Mouse (Mus musculus) gastrocnemius, postnatal 4 days (tissue): ENCODE results near the gene Eya2. TPM values are rescaled to one million over a fixed set of nuclear protein-coding genes. Genes with fewer than 3 reads are reported as not detected.

Experiments used
- DNase-seq, 2 experiments: peaks; one replicate each; pipeline ENCODE4 v3.0.0; 2021 to 2022; ENCODE audit warnings: low spot score in 2 of 2, mixed read lengths in 2 of 2
- total RNA-seq, 2 experiments: library from RNA; stranded (reverse); gene quantifications; 2 replicates each; pipeline ENCODE4 v1.2.3; 2021

Gene Eya2
- total RNA-seq, 2 experiments from 2014 or later: 6.0 to 15.0 TPM

DNA sequence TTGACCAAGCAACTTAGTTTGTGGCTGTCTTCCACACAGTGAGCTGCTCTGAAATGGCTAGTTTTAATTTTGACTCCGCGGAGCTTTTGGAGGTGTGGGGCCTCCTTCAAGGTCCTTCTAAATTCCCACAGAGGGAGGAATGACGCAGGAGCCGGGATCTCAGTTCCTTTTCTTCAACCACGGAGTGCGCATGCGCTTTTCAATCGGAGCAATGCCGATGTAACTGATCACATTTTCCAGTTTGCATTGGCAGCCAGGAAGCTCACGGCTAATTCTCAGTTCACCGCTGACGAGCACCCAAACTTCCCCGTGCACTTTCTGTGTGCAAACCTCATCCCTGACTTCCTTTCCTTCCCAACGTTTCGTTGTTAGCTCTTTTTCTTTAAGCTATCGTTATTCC lies 4.1 kb upstream of the Eya2 start:
- DNase-seq: no peak

- DNase-seq: no peak
Observed at GRCm38 (mm10) chr2:165593763-165594162, 1.1 kb upstream of the Eya2 start.

DNA sequence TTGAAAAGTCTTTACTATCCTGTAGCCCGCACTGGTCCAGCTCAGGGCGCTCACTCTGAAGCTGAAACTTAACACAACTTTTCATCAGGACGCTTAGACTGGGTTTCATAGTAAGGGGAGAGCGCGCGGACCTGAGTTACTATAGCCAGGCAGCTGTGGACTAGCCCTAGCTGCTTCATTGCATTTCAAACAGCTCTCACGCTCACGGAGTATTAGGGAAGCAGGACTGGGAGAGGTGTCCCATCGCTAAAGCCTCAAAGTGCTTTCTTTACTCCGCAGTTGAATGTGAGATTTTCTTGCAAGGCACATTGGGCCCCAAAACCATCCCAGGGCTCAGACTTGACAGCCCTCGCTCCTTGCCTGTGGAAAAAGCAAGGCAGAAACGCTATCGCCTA lies 841 bp downstream of the Eya2 start:
- no peak for DNase-seq

GRCm38 (mm10) chr2:165596141-165596540 lies 1.3 kb downstream of the Eya2 start:
- no peak for DNase-seq

DNA sequence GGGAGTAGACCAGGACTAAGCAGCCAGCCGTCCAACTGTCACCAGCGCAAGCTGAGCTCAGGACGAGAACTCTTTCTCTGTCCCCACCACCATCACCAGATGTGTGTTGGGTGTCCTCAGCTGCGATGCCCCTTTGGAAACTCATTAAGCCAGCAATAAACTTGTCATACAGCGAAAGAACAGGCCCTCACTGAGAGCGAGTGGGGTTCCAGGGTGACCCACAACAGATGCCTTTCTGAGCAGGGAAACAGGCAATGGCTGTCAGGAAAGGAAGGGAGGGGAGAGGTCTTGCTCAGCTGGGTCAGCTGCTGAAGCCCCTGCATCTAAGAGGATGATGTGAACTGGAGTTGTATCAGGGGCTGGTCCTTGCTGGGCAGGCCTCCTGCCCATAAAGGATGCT lies 2.7 kb downstream of the Eya2 start:
- no peak for DNase-seq

DNA sequence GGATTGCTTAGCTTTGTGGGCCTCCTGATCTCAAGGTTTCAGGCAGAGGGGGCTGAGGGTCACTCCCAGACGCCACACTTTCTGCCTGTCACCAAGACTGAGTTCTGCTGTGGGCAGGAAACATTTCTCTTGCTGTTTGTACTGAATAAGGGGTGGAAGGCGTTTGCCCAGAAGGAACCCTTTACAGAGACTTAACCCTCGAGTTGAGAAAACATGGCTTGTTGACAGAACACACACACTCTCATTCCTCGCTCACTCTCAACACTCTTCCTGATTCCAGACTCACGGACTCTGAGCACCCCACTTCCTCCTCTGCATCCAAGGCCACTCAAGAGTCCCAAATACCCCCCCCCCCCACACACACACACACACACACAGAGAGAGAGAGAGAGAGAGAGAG lies 3.3 kb downstream of the Eya2 start:
- no peak for DNase-seq

- no peak for DNase-seq
Observed at GRCm38 (mm10) chr2:165599566-165599965, 4.7 kb downstream of the Eya2 start.

GRCm38 (mm10) chr2:165600926-165601325 lies 6.1 kb downstream of the Eya2 start:
- DNase-seq: no peak

GRCm38 (mm10) chr2:165601605-165602004 lies 6.8 kb downstream of the Eya2 start:
- DNase-seq: no peak

GRCm38 (mm10) chr2:165603775-165604174 lies 8.9 kb downstream of the Eya2 start:
- no peak for DNase-seq

- no peak for DNase-seq
Observed at GRCm38 (mm10) chr2:165611551-165612253, 16.9 kb downstream of the Eya2 start.

GRCm38 (mm10) chr2:165613741-165614339 lies 19.0 kb downstream of the Eya2 start:
- peak in 1 of 2 experiments; percentile 58 for DNase-seq

DNA sequence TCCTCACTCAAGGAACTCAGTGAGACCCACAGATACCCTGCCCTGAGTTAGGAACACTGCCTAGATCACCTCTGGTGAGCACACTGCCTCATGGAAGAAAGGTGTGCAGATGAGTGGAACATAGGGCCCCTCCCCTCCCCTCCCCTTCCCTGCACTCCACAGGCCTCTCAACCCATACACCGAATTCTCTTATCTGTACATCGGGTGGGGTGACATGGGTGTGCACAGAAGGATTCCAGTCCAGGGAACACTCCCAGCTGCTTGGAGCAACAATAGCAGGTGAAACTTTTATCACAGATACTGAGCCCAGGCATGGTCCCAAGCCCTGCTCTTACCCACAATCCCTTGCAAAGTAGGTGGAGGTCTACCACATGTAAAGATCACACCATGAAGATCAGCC lies 26.7 kb downstream of the Eya2 start:
- no peak for DNase-seq

GRCm38 (mm10) chr2:165622596-165622995 lies 27.8 kb downstream of the Eya2 start:
- DNase-seq: no peak

DNA sequence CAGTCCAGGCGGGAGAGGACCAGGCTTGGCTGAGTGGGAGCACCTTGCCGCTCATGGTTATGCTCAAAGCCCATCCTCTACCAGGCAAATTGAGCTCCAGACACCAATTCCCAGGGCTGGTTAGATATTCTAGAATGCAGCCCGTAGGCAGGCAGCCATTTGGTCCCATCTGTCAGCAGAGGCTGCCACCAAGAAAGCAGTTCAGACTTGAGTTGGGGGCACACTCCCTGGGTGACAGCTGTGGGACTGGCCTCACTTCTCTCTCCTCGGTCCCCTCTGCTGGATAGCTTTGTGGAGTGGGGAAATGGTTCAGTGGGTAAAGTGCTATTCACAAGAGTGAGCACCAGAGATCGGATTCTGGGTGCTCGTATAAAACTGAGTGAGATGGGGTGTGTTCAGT lies 32.0 kb downstream of the Eya2 start:
- DNase-seq: no peak

DNA sequence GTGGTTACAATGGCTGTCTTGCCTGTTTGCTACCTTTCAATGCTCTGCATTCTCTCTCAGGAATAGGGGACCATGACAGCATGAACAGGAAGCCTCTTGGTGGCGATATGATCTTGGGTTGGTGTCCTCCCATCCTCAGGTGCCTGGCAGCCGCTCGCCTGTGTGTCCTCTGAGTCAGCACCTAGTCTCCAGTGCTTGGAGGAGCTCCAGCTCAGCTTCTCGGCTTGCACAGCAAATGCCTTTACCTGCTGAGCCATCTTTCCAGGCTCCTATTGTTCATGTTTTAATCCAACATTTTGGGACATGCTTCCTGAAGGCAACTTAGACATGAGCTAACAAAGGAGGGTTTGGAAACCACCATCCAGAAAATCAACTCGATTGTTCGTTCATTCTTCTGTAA lies 33.1 kb downstream of the Eya2 start:
- no peak for DNase-seq

DNA sequence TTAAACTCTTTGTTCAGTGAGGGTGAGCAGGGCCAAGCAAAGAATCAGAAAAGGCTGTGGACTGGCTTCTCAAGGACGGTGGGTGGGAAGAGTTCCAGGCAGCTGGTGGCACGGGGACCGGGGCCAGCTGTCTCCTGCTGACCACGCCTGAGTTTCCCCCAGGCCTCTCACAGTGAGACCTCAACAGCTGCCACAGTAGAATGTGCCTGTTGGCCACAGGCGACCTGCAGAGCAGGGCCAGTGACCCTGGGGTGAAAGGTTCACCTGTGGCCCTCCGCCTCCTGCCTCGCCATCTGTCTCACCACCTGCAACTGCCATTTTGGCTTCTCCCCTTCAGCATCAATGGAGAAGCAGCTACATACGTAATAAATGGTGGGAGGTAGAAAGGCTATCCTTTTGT lies 35.1 kb downstream of the Eya2 start:
- DNase-seq: peak in 1 of 2 experiments; percentile 55

DNA sequence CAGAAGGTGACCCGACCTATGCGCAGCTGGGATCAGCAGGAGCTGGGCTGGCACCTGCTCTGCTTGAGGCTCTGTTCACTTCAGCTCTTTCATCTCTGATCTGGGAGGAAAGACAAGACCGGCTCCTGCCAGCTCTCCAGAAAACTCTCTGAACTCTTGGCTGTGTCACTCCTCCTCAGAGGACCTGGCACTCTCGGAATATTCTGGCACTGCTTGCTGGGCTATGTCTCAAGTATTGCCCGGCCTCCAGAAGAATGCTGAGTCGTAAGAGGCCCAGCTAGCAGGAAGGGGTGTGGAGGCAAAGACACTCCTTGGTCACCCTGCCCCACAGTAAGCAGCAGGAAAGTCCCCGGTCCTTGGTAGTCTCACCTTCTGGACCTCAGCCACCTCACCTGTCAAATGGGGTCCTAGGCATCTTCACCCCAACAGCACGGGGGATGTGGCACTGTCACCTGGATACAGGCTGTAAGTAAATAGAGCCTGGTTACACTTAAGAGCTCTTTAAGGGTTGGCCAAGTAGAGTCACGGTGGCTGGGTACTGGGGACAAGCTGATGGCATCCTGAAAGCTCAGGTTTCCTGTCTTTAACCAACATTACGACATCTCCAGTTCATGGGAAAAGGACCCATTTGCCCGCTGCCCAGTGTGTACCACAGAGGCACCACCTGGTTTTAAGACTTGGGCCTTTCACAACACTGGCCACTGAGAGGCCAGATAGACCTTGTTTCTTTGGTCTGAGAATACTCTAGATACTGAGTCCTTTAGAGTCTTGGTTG lies 38.4 kb downstream of the Eya2 start:
- DNase-seq: no peak

DNA sequence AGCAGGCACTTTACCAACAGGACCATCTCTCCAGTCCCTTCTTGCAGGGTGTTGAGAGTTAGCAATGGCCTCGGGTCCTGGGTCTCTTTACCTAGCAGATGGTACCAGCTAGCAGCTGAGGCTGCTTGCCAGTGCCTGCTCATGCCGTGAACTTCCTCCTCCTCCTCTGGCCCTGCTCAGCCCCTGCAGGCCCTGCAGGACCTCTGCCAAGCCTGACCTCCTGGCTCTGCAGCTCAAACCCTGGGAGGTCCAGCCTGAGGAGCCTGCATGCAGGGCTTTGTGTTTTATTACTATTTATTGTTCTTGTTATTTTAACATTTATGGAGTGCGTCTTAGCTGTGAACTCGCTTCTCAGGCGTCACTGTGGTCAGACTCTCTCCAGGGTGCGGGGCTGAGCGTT lies 39.6 kb downstream of the Eya2 start:
- no peak for DNase-seq

DNA sequence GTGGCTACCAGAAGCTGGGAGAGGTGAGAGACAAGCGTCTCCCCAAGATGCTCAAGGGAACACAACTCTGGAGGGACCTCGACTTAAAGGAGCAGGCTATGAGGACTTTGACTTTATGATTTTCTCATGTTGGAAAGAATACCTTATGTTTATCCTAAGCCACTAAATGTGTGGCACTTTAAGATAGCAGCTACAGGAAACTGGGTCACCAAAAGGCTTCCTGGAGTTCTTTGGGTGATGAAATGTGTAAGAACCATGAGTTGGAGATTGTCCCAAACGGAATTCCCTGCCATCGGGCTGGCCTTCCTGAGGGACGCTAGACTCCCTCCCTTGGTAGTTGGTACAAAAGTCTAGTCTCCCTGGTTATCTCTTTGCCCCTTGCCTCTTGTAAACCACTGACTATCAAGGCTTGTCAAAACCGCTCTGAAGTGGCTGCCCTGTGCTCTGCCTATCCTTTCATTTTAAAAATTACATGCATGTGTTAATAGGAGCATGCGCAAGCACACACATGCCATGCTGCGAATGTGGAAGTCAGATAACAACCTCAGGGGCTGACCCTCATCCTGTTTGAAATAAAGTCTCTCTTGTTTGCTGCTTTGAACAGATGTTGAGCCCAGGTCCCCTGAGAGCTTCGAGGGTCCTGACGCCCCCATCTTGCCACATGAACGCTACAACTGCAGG lies 44.4 kb downstream of the Eya2 start:
- DNase-seq: no peak

DNA sequence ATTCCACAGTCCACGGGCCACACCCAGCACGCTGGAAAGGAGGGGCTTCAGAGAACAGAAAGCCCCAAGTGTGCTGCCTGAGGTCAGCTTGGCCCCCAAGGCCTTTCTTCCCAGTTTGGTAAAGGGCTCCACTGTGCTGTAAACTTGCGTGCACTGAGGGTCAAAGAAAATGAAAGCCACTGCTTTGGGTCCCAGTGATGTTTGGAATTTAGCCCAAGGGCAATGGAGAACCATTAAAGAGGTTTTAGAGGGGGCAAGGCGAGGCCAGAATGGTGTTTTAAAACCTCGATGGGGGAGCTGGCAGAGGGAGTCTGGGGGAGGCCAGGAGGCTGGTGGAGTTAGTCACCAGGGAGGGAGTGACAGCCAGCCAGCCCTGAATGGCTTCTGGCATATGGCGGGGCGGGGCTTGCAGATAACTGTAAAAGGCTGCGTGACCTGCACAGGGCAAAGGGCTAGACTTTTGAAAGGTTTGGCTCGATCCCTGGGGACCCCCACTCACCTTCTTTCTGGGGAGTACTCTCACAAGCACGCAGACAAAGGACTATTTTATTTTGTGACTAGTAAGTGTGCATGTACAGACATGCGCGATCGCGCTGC lies 47.2 kb downstream of the Eya2 start:
- DNase-seq: no peak
